Mouse (Mus musculus) heart, postnatal 0 days (tissue): ENCODE results near the gene Clybl.

ENCODE experiments used
- CTCF ChIP-seq: IDR thresholded peaks from 2 replicates; pipeline ENCODE4 v1.5.1; 2016; ENCODE audit warnings: antibody characterized with exemption, control low read depth, low read depth
- EP300 ChIP-seq: IDR thresholded peaks from 2 replicates; pipeline ENCODE4 v1.6.1; 2016; ENCODE audit warnings: antibody characterized with exemption, low read depth

DNA sequence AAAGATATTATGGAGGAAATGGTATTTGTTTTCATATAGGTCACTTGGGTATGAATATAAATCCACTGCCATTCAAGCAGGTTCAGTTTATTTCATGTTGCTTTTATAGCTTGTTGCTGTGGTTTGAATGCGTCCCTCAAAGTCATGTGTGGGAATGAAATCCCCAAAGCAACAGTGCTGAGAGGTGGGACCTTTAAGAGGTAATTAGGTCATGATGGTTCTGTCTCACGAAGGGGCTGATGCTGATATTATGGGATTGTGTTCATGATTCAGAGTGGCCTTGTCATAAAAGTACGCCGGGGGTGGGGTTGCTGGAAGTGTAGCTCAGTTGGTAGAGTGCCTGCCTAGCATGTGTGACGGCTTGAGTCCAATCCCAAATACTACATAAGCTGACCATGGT, 6.7 kb downstream of the Clybl start:
- TF ChIP-seq CTCF (no peak), EP300 (no peak)
